Mouse (Mus musculus): ENCODE measurements at regions not wholly inside any gene's neighbourhood (a gene's known extent, or its start where the extent isn't known, plus 50 kb on each side); places are given as distances from the start of the nearest gene placed in this dataset.

GRCm38 (mm10) chr14:99366281-99366987 is 67.9 kb downstream of the Klf5 start:
- Histone ChIP-seq H3K36me3 (replicated peaks; ENCODE audit: low read length) (no peaks in the 10 kb centered on the region), H3K9me3 (peaks cover 6% of the 10 kb centered on the region; the same call in 1 of the 2 replicates), H3K4me1 (no peaks in the 10 kb centered on the region), H3K4me3 (replicated peaks) (no peak overlapping the region), H3K27me3 (replicated peaks) (peaks cover 2% of the 10 kb centered on the region)
- TF ChIP-seq GATA1 (IDR thresholded peaks at IDR 0.05; ENCODE audit: borderline replicate concordance, low read length) = no peak
- no peak for TF ChIP-seq FLI1 (IDR thresholded peaks at IDR 0.05; ENCODE audit: low read length)

- no peaks in the 10 kb centered on the region for H3K36me3 ChIP-seq (replicated peaks; ENCODE audit: low read length)
- TF ChIP-seq FLI1 (IDR thresholded peaks at IDR 0.05; ENCODE audit: low read length) = no peak
- H3K27me3 ChIP-seq (replicated peaks) = peaks cover 2% of the 10 kb centered on the region
- H3K9me3 ChIP-seq = peaks cover 7% of the 10 kb centered on the region; the same call in 1 of the 2 replicates
- H3K4me3 ChIP-seq (replicated peaks) = no peak overlapping the region
- H3K4me1 ChIP-seq = no peaks in the 10 kb centered on the region
Measured at GRCm38 (mm10) chr14:99366996-99367555, 68.6 kb downstream of the Klf5 start.

GRCm38 (mm10) chr14:99369366-99369765 is 70.9 kb downstream of the Klf5 start:
- TF ChIP-seq FLI1 (IDR thresholded peaks at IDR 0.05; ENCODE audit: low read length) = no peak
- no peak for TF ChIP-seq GATA1 (IDR thresholded peaks at IDR 0.05; ENCODE audit: borderline replicate concordance, low read length)

DNA sequence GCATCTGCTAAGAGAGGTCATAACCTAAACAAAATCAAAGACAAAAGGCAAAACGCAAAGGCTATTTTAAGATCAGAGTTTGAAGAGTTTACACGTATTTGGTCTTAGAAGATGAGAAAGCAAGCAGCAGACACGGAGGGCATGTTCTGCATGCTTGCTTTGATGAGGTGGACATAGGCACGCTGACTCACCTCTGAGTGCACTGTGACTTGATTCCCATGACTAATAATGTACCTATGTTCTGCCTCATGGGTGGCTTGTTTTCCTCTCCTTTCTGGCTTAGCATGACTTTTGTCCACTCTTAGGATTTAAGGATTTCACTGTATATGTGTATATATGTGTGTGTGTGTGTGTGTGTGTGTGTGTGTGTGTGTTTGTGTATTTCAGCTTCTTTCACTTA is 75.2 kb downstream of the Klf5 start:
- Histone ChIP-seq H3K27me3 (replicated peaks) (no peaks in the 10 kb centered on the region), H3K9me3 (0 out of 2 replicates have a peak, but pooled peaks cover 3% of the 10 kb centered on the region), H3K4me1 (no peaks in the 10 kb centered on the region), H3K36me3 (replicated peaks; ENCODE audit: low read length) (no peaks in the 10 kb centered on the region), H3K4me3 (replicated peaks) (no peak overlapping the region)
- TF ChIP-seq FLI1 (IDR thresholded peaks at IDR 0.05; ENCODE audit: low read length) (no peak), GATA1 (IDR thresholded peaks at IDR 0.05; ENCODE audit: borderline replicate concordance, low read length) (no peak)

More at GRCm38 (mm10) chr14:99369366-99369765, 70.9 kb downstream of the Klf5 start:
- Histone ChIP-seq H3K27me3 (replicated peaks) (peaks cover 2% of the 10 kb centered on the region), H3K4me3 (replicated peaks) (no peak overlapping the region), H3K36me3 (replicated peaks; ENCODE audit: low read length) (no peaks in the 10 kb centered on the region), H3K9me3 (peaks cover 8% of the 10 kb centered on the region; the same call in 1 of the 2 replicates), H3K4me1 (no peaks in the 10 kb centered on the region)

DNA sequence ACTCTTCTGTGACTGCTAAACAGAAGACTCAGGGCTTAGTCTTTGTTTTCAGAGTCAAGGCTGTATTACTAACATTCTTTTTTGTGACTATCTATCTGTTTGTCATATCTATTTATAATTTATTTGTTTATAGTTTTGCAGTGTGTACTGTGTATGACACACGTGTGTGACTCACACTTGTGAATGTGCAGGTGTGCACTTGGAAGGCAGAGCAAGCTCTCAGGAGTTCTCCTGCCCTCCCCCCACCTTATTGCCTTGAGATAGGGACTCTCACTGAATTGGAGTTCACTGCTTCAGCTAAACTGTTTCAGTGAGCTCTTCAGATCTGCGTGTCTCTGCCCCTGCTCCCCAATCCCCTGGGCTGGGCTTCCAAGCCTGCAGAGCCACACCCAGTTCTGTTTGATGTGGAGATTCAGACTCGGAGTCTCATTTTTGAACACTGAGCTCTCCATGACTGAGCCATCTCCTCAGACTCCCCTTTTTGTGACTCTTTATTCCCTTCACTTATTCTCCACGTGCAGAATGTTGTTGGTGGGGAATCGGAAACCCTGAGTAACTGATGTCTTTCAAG is 76.6 kb downstream of the Klf5 start:
- no peak for TF ChIP-seq GATA1 (IDR thresholded peaks at IDR 0.05; ENCODE audit: borderline replicate concordance, low read length)
- TF ChIP-seq FLI1 (IDR thresholded peaks at IDR 0.05; ENCODE audit: low read length) = no peak
- Histone ChIP-seq H3K4me1 (no peaks in the 10 kb centered on the region), H3K9me3 (peaks cover 7% of the 10 kb centered on the region), H3K36me3 (replicated peaks; ENCODE audit: low read length) (no peaks in the 10 kb centered on the region), H3K27me3 (replicated peaks) (no peaks in the 10 kb centered on the region), H3K4me3 (replicated peaks) (no peak overlapping the region)

DNA sequence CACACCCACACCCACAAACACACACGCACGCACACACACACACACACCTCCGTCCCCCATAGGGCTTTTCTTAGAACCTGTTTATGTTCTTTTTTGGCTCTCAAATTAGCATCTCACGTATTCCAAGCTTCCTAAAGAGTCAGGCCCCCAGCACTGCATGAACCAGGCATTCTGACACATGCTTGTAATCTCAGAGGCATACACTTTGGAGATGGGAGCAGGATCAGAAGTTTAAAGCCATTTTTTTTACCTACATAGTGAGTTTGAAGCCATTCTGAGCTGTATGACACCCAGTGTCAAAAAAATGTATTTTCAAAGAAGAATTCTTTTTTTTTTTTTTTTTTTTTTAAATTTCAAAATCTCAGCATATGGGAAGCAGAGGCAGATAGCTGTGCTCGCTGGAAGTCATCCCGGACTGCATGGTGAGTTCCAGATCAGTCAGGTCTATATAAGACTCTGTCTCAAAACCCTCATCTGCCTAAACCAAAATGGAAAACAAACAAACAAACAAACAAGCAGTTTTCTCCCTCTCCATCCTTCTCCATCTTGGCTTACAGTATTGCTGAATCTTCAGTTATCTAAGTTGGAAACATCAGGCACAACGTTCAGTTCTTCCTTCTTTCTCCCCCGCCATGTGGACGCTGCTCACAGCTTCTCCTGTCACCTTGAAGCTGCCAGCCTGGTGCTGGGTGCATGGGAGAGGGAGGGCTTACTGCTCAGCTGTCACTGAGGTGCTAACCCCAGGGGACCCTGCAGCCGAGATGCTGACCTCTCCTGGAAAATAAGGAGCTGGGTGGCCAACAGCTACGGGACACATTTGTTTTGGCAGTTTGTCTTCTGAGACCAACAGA is 78.4 kb downstream of the Klf5 start:
- Histone ChIP-seq H3K9me3 (peaks cover 10% of the 10 kb centered on the region), H3K36me3 (replicated peaks; ENCODE audit: low read length) (no peaks in the 10 kb centered on the region), H3K27me3 (replicated peaks) (no peaks in the 10 kb centered on the region), H3K4me3 (replicated peaks) (no peak overlapping the region), H3K4me1 (peaks cover 4% of the 10 kb centered on the region; the same call in 1 of the 2 replicates)
- TF ChIP-seq GATA1 (IDR thresholded peaks at IDR 0.05; ENCODE audit: borderline replicate concordance, low read length) (no peak), FLI1 (IDR thresholded peaks at IDR 0.05; ENCODE audit: low read length) (no peak)

DNA sequence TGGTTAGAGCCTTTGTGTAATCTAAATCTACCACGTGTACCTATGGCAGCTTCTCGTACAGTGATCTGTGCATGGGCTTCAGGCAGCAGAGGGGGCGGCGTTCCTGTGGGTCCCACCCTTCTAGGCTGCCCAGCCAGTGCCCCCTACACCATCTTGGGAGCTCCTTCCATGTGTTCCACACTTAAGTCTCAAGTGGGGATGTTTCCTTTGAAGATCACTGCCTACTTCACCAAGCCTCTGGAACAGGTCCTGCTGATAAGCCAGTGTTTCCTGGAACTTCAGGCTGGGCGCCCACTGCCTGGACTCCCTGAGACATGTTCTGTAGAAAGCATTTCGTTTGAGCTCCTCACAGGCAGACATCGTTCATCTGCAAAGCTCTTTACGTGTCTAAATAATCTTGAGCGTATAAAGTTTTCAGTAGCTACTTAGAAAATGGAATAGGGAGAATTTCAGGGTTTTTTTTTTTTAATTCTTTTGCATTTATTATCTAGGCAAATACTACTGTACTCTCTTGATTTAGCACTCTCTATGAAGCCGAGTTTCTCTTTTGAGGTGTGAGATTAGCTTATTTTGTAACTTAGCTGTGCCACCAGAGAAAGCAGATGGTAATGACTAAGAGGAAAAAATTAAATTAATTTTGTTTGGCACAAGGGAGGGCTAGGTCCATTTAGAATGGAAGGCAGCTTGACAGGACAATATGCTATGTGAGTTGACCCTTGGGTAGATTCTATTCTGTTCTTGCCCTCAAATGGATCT is 82.9 kb downstream of the Klf5 start:
- H3K4me3 ChIP-seq (replicated peaks) = no peak overlapping the region
- H3K36me3 ChIP-seq (replicated peaks; ENCODE audit: low read length) = no peaks in the 10 kb centered on the region
- H3K9me3 ChIP-seq = peaks cover 12% of the 10 kb centered on the region
- H3K4me1 ChIP-seq = peaks cover 4% of the 10 kb centered on the region; the same call in 1 of the 2 replicates
- TF ChIP-seq FLI1 (IDR thresholded peaks at IDR 0.05; ENCODE audit: low read length) (no peak), GATA1 (IDR thresholded peaks at IDR 0.05; ENCODE audit: borderline replicate concordance, low read length) (no peak)
- no peaks in the 10 kb centered on the region for H3K27me3 ChIP-seq (replicated peaks)

DNA sequence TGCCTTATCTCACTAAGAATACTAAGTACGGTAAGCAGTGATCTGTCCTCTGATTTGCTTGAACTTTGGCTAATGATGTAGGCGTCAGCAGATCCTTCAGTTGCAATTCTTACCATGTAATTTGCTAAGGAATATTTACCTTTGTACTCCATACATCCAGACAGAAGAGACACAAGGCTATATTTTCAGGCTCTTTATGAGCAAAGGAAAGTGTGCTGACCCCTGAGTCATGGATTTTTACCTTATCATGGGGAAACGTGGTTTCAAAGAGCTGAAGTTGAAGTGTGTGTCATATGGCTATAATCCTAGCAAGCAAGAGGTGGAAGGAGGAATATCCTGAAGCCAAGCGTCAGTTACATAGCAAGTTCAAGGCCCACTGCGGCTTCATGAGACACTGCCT is 83.6 kb downstream of the Klf5 start:
- Histone ChIP-seq H3K36me3 (replicated peaks; ENCODE audit: low read length) (no peaks in the 10 kb centered on the region), H3K9me3 (peaks cover 12% of the 10 kb centered on the region), H3K4me3 (replicated peaks) (no peak overlapping the region), H3K4me1 (peaks cover 4% of the 10 kb centered on the region; the same call in 1 of the 2 replicates), H3K27me3 (replicated peaks) (no peaks in the 10 kb centered on the region)
- TF ChIP-seq GATA1 (IDR thresholded peaks at IDR 0.05; ENCODE audit: borderline replicate concordance, low read length) = no peak
- no peak for TF ChIP-seq FLI1 (IDR thresholded peaks at IDR 0.05; ENCODE audit: low read length)

- Histone ChIP-seq H3K36me3 (replicated peaks; ENCODE audit: low read length) (no peaks in the 10 kb centered on the region), H3K27me3 (replicated peaks) (no peaks in the 10 kb centered on the region), H3K4me1 (peaks cover 4% of the 10 kb centered on the region; the same call in 1 of the 2 replicates), H3K4me3 (replicated peaks) (no peak overlapping the region), H3K9me3 (peaks cover 16% of the 10 kb centered on the region)
- TF ChIP-seq FLI1 (IDR thresholded peaks at IDR 0.05; ENCODE audit: low read length) = no peak
Measured at GRCm38 (mm10) chr14:99383170-99383569, 84.7 kb downstream of the Klf5 start.

Measured in megakaryocyte, embryonic 14.5 days (primary cell).